19 mouse cellular contexts compared by ENCODE assay signal in genomic region chr6:142991391-142992059, GRCm38 (mm10). TPM values are rescaled to one million over a fixed set of nuclear protein-coding genes. Genes with fewer than 3 reads are reported as not detected.
DNase-seq lines count a peak whose midpoint lies in the region; ATAC-seq lines count a peak whose summit lies in the region.
"Had no signal": no experiment of that assay in that cellular context is flagged by ENCODE, and none has a peak within 500 bp of the region (broad histone marks: within the 10 kb centered on the region; RNA-seq: fewer than 3 reads in every experiment).

No protein-coding gene starts in this region.

- H3K4me3 ChIP-seq in hindbrain, embryonic 15.5 days, result no peak overlapping the region
- no peak overlapping the region for H3K4me3 ChIP-seq in hindbrain, embryonic 11.5 days (ENCODE audit: low read depth, low read length)
- no peak overlapping the region for H3K4me3 ChIP-seq in midbrain, embryonic 14.5 days (replicated peaks; ENCODE audit: low read depth, low read length)
- H3K4me3 ChIP-seq: forebrain, embryonic 12.5 days; heart, embryonic 15.5 days; limb, embryonic 15.5 days; myocyte had no signal

- WGBS in hindbrain, embryonic 15.5 days, result 52% methylated on average over 7 of the region's 7 CpGs
- 65% methylated on average over 7 of the region's 7 CpGs for WGBS in hindbrain, embryonic 11.5 days
- WGBS in midbrain, embryonic 14.5 days, result 37% methylated on average over 7 of the region's 7 CpGs

- no peaks in the 10 kb centered on the region for H3K27me3 ChIP-seq in hindbrain, embryonic 15.5 days
- H3K27me3 ChIP-seq in hindbrain, embryonic 11.5 days (ENCODE audit: control insufficient read depth, insufficient read depth, low read length), result no peaks in the 10 kb centered on the region
- H3K27me3 ChIP-seq in midbrain, embryonic 14.5 days (ENCODE audit: control insufficient read depth, insufficient read depth, low read length), result no peaks in the 10 kb centered on the region
- H3K27me3 ChIP-seq: heart, embryonic 15.5 days; limb, embryonic 15.5 days had no signal

- H3K36me3 ChIP-seq in hindbrain, embryonic 15.5 days, result no peaks in the 10 kb centered on the region
- no peaks in the 10 kb centered on the region for H3K36me3 ChIP-seq in hindbrain, embryonic 11.5 days (ENCODE audit: control insufficient read depth, insufficient read depth, low read length)
- H3K36me3 ChIP-seq in midbrain, embryonic 14.5 days (ENCODE audit: control insufficient read depth, insufficient read depth, low read length), result no peaks in the 10 kb centered on the region
- H3K36me3 ChIP-seq: forebrain, embryonic 12.5 days; heart, embryonic 15.5 days; limb, embryonic 15.5 days had no signal

- 0 out of 2 replicates have a peak, but pooled peaks have one; percentile 35 for ATAC-seq in hindbrain, embryonic 15.5 days (ENCODE audit: low FRiP score, low read depth)
- ATAC-seq in hindbrain, embryonic 11.5 days (ENCODE audit: low FRiP score), result no peak
- ATAC-seq in CD4-positive, CD25-positive, alpha-beta regulatory T cell, adult 4 months, result peak; percentile 68
- peak; percentile 15; the same call in 1 of the 2 replicates for ATAC-seq in midbrain, embryonic 14.5 days (ENCODE audit: low FRiP score, low TSS enrichment)
- ATAC-seq: inflammation-experienced regulatory T-cells, adult 6 months had no signal

- peaks cover 27% of the 10 kb centered on the region for H3K4me1 ChIP-seq in hindbrain, embryonic 15.5 days (replicated peaks)
- H3K4me1 ChIP-seq in hindbrain, embryonic 11.5 days (replicated peaks; ENCODE audit: control insufficient read depth, insufficient read depth, low read length), result 0 out of 2 replicates have a peak, but pooled peaks cover 2% of the 10 kb centered on the region
- peaks cover 22% of the 10 kb centered on the region for H3K4me1 ChIP-seq in midbrain, embryonic 14.5 days (ENCODE audit: control insufficient read depth, insufficient read depth, low read length)

- H3K9me3 ChIP-seq in hindbrain, embryonic 15.5 days, result no peaks in the 10 kb centered on the region
- H3K9me3 ChIP-seq in hindbrain, embryonic 11.5 days (ENCODE audit: control insufficient read depth, low read length), result no peaks in the 10 kb centered on the region
- no peaks in the 10 kb centered on the region for H3K9me3 ChIP-seq in midbrain, embryonic 14.5 days (ENCODE audit: control insufficient read depth, low read length)
- H3K9me3 ChIP-seq: forebrain, embryonic 12.5 days; heart, embryonic 15.5 days; limb, embryonic 15.5 days had no signal

- H3K27ac ChIP-seq in hindbrain, embryonic 15.5 days (replicated peaks), result no peak overlapping the region; the same call in 1 of the 2 replicates
- H3K27ac ChIP-seq in hindbrain, embryonic 11.5 days (ENCODE audit: low read depth, low read length), result no peak overlapping the region
- peak overlapping the region; percentile 34; the same call in 1 of the 2 replicates for H3K27ac ChIP-seq in midbrain, embryonic 14.5 days (replicated peaks; ENCODE audit: low read depth, low read length)
- H3K27ac ChIP-seq: forebrain, embryonic 12.5 days; heart, embryonic 15.5 days; limb, embryonic 15.5 days; macrophage; stomach, postnatal 0 days had no signal

- H3K9ac ChIP-seq in hindbrain, embryonic 15.5 days, result no peak overlapping the region
- no peak overlapping the region for H3K9ac ChIP-seq in hindbrain, embryonic 11.5 days (ENCODE audit: low read depth, low read length)
- H3K9ac ChIP-seq in midbrain, embryonic 14.5 days (replicated peaks; ENCODE audit: low read length), result no peak overlapping the region
- H3K9ac ChIP-seq: forebrain, embryonic 12.5 days; heart, embryonic 15.5 days; limb, embryonic 15.5 days had no signal

- DNase-seq in hindbrain, embryonic 11.5 days (ENCODE audit: low spot score), result no peak
- DNase-seq in A20 (ENCODE audit: low read depth, low spot score), result peak; percentile 82
- DNase-seq in midbrain, embryonic 14.5 days, result no peak
- DNase-seq in thymus, postnatal 10 days (ENCODE audit: low spot score in 2 of 2), result no peak
- no peak for DNase-seq in urinary bladder, postnatal 10 days (ENCODE audit: low spot score)
- DNase-seq: adrenal gland, postnatal 36 days; cerebellum, adult 9-11 months; embryo, embryonic 11 days; lung, adult 2 months; right cerebral cortex, postnatal 4 days had no signal

- no peak overlapping the region for H3K4me2 ChIP-seq in hindbrain, embryonic 15.5 days
- no peak overlapping the region for H3K4me2 ChIP-seq in hindbrain, embryonic 11.5 days (replicated peaks; ENCODE audit: low read depth, low read length)
- H3K4me2 ChIP-seq in midbrain, embryonic 14.5 days (ENCODE audit: low read length), result no peak overlapping the region
- H3K4me2 ChIP-seq: forebrain, embryonic 12.5 days; heart, embryonic 15.5 days; limb, embryonic 15.5 days had no signal

RNA-seq across cellular contexts. Expression of gene St8sia1, which starts 27.3 kb away (rescaled TPM):
- 7.0 and 7.8 TPM in 2 replicates for polyA plus RNA-seq in hindbrain, embryonic 15.5 days (2015; fragmentation: Nextera tagmentation; extraction: Ambion mirVana)
- 5.1 and 6.3 TPM in 2 replicates for polyA plus RNA-seq in hindbrain, embryonic 11.5 days (2014; fragmentation: Nextera tagmentation; extraction: Ambion mirVana)
- polyA plus RNA-seq in CD4-positive, CD25-positive, alpha-beta regulatory T cell, adult 4 months (2017; shearing (Covaris generic)), result 10 to 100 TPM; 11.2 to 12.4 TPM
- polyA plus RNA-seq in midbrain, embryonic 14.5 days (2014; fragmentation: Nextera tagmentation; extraction: Ambion mirVana), result 7.5 and 8.4 TPM in 2 replicates
